Mouse (Mus musculus): ENCODE measurements around the gene Gabbr1. TPM values are rescaled to one million over a fixed set of nuclear protein-coding genes. Genes with fewer than 3 reads are reported as not detected.

The Gabbr1 gene
- polyA plus RNA-seq, 1 experiment from 2014 or later, result 4.6 TPM

Other genes starting within 250 kb of the Gabbr1 start
- not detected in 2 replicates for gene H2-M10.6, start 233.8 kb upstream of the Gabbr1 start, polyA plus RNA-seq (2015; fragmentation: Nextera tagmentation; extraction: Ambion mirVana)
- 17.7 and 25.0 TPM in 2 replicates for gene Trim26, start 208.8 kb upstream of the Gabbr1 start, polyA plus RNA-seq (2015; fragmentation: Nextera tagmentation; extraction: Ambion mirVana)
- gene Trim15, start 178.8 kb upstream of the Gabbr1 start, polyA plus RNA-seq (2015; fragmentation: Nextera tagmentation; extraction: Ambion mirVana), result 0.06 and 0.13 TPM in 2 replicates
- gene Trim10, start 176.4 kb upstream of the Gabbr1 start, polyA plus RNA-seq (2015; fragmentation: Nextera tagmentation; extraction: Ambion mirVana), result 9.5 and 14.1 TPM in 2 replicates
- not detected in 2 replicates for gene Trim40, start 155.8 kb upstream of the Gabbr1 start, polyA plus RNA-seq (2015; fragmentation: Nextera tagmentation; extraction: Ambion mirVana)
- gene Trim31, start 147.8 kb upstream of the Gabbr1 start, polyA plus RNA-seq (2015; fragmentation: Nextera tagmentation; extraction: Ambion mirVana), result not detected in 2 replicates
- 0.33 and 0.48 TPM in 2 replicates for gene Rnf39, start 103.0 kb upstream of the Gabbr1 start, polyA plus RNA-seq (2015; fragmentation: Nextera tagmentation; extraction: Ambion mirVana)
- gene Ppp1r11, start 94.2 kb upstream of the Gabbr1 start, polyA plus RNA-seq (2015; fragmentation: Nextera tagmentation; extraction: Ambion mirVana), result 73.1 and 81.3 TPM in 2 replicates
- 41.2 and 47.4 TPM in 2 replicates for gene Znrd1, start 87.4 kb upstream of the Gabbr1 start, polyA plus RNA-seq (2015; fragmentation: Nextera tagmentation; extraction: Ambion mirVana)
- 6.2 and 7.4 TPM in 2 replicates for gene Znrd1as, start 87.4 kb upstream of the Gabbr1 start, polyA plus RNA-seq (2015; fragmentation: Nextera tagmentation; extraction: Ambion mirVana)
- not detected in 2 replicates for gene 2410137M14Rik, start 64.7 kb upstream of the Gabbr1 start, polyA plus RNA-seq (2015; fragmentation: Nextera tagmentation; extraction: Ambion mirVana)
- 0.34 and 0.49 TPM in 2 replicates for gene H2-M5, start 56.4 kb upstream of the Gabbr1 start, polyA plus RNA-seq (2015; fragmentation: Nextera tagmentation; extraction: Ambion mirVana)
- 32.4 and 40.4 TPM in 2 replicates for gene Zfp57, start 44.8 kb upstream of the Gabbr1 start, polyA plus RNA-seq (2015; fragmentation: Nextera tagmentation; extraction: Ambion mirVana)
- gene Mog, start 22.6 kb upstream of the Gabbr1 start, polyA plus RNA-seq (2015; fragmentation: Nextera tagmentation; extraction: Ambion mirVana), result 0.13 TPM in 1 of 2 replicates, not detected in the other
- not detected in 2 replicates for gene Olfr90, start 42.5 kb downstream of the Gabbr1 start, polyA plus RNA-seq (2015; fragmentation: Nextera tagmentation; extraction: Ambion mirVana)
- gene Olfr91, start 52.3 kb downstream of the Gabbr1 start, polyA plus RNA-seq (2015; fragmentation: Nextera tagmentation; extraction: Ambion mirVana), result not detected in 2 replicates
- gene Olfr92, start 74.1 kb downstream of the Gabbr1 start, polyA plus RNA-seq (2015; fragmentation: Nextera tagmentation; extraction: Ambion mirVana), result not detected in 2 replicates
- not detected in 2 replicates for gene Olfr93, start 115.5 kb downstream of the Gabbr1 start, polyA plus RNA-seq (2015; fragmentation: Nextera tagmentation; extraction: Ambion mirVana)
- gene Ubd, start 147.9 kb downstream of the Gabbr1 start, polyA plus RNA-seq (2015; fragmentation: Nextera tagmentation; extraction: Ambion mirVana), result 0.35 and 2.7 TPM in 2 replicates
- not detected in 2 replicates for gene Olfr94, start 155.0 kb downstream of the Gabbr1 start, polyA plus RNA-seq (2015; fragmentation: Nextera tagmentation; extraction: Ambion mirVana)
- not detected in 2 replicates for gene Olfr95, start 167.2 kb downstream of the Gabbr1 start, polyA plus RNA-seq (2015; fragmentation: Nextera tagmentation; extraction: Ambion mirVana)
- not detected in 2 replicates for gene Olfr96, start 174.2 kb downstream of the Gabbr1 start, polyA plus RNA-seq (2015; fragmentation: Nextera tagmentation; extraction: Ambion mirVana)
- not detected in 2 replicates for gene Olfr97, start 191.4 kb downstream of the Gabbr1 start, polyA plus RNA-seq (2015; fragmentation: Nextera tagmentation; extraction: Ambion mirVana)
- not detected in 2 replicates for gene Olfr98, start 217.8 kb downstream of the Gabbr1 start, polyA plus RNA-seq (2015; fragmentation: Nextera tagmentation; extraction: Ambion mirVana)
- gene H2-M3, start 224.3 kb downstream of the Gabbr1 start, polyA plus RNA-seq (2015; fragmentation: Nextera tagmentation; extraction: Ambion mirVana), result 1.5 and 2.8 TPM in 2 replicates
- 0.10 TPM in 1 of 2 replicates, not detected in the other for gene Olfr99, start 237.5 kb downstream of the Gabbr1 start, polyA plus RNA-seq (2015; fragmentation: Nextera tagmentation; extraction: Ambion mirVana)